ENCODE assay signal across 22 mouse cellular contexts in genomic region chr4:56630251-56630650, GRCm38 (mm10).
A peak's percentile ranks its signal among the peaks of the same experiment; 100 is the strongest.
DNase-seq lines count a peak whose midpoint lies in the region; ATAC-seq lines count a peak whose summit lies in the region.
"Had no signal": no experiment of that assay in that cellular context is flagged by ENCODE, and none has a peak within 500 bp of the region (broad histone marks: within the 10 kb centered on the region; RNA-seq: fewer than 3 reads in every experiment).

No protein-coding gene starts in this region.

- WGBS in forebrain, embryonic 13.5 days: 84% methylated on average over 6 of the region's 6 CpGs
- 84% methylated on average over 6 of the region's 6 CpGs for WGBS in forebrain, embryonic 12.5 days

- H3K27me3 ChIP-seq in forebrain, embryonic 13.5 days: no peaks in the 10 kb centered on the region
- no peaks in the 10 kb centered on the region for H3K27me3 ChIP-seq in forebrain, embryonic 12.5 days
- H3K27me3 ChIP-seq: embryonic facial prominence, embryonic 13.5 days; limb, embryonic 12.5 days; liver, embryonic 15.5 days; neural tube, embryonic 15.5 days; stomach, embryonic 15.5 days had no signal

- no peaks in the 10 kb centered on the region for H3K9me3 ChIP-seq in forebrain, embryonic 13.5 days (replicated peaks)
- no peaks in the 10 kb centered on the region for H3K9me3 ChIP-seq in forebrain, embryonic 12.5 days
- H3K9me3 ChIP-seq: embryonic facial prominence, embryonic 13.5 days; heart, embryonic 10.5 days; limb, embryonic 12.5 days; liver, embryonic 15.5 days; neural tube, embryonic 15.5 days; stomach, embryonic 15.5 days had no signal

- no peaks in the 10 kb centered on the region for H3K36me3 ChIP-seq in forebrain, embryonic 13.5 days (ENCODE audit: poor library complexity, severe bottlenecking)
- no peaks in the 10 kb centered on the region for H3K36me3 ChIP-seq in forebrain, embryonic 12.5 days (replicated peaks)
- H3K36me3 ChIP-seq: embryonic facial prominence, embryonic 13.5 days; heart, embryonic 10.5 days; limb, embryonic 12.5 days; liver, embryonic 15.5 days; neural tube, embryonic 15.5 days; stomach, embryonic 15.5 days had no signal

- ATAC-seq in forebrain, embryonic 13.5 days: 0 out of 2 replicates have a peak, but pooled peaks have one; percentile 24
- no peak for ATAC-seq in forebrain, embryonic 12.5 days (ENCODE audit: low FRiP score)
- ATAC-seq: intestine, postnatal 0 days; lung, postnatal 0 days had no signal

- H3K9ac ChIP-seq in forebrain, embryonic 13.5 days: no peak overlapping the region
- H3K9ac ChIP-seq in forebrain, embryonic 12.5 days: no peak overlapping the region
- H3K9ac ChIP-seq: embryonic facial prominence, embryonic 13.5 days; hindbrain, embryonic 14.5 days; limb, embryonic 12.5 days; liver, embryonic 15.5 days; neural tube, embryonic 15.5 days; stomach, embryonic 15.5 days had no signal

- H3K4me3 ChIP-seq in forebrain, embryonic 13.5 days: no peak overlapping the region
- H3K4me3 ChIP-seq in forebrain, embryonic 12.5 days (replicated peaks): no peak overlapping the region
- H3K4me3 ChIP-seq: embryonic facial prominence, embryonic 13.5 days; heart, embryonic 10.5 days; limb, embryonic 12.5 days; liver, embryonic 15.5 days; myocyte; neural tube, embryonic 15.5 days; stomach, embryonic 15.5 days had no signal

- H3K4me2 ChIP-seq in forebrain, embryonic 13.5 days: no peak overlapping the region
- H3K4me2 ChIP-seq in forebrain, embryonic 12.5 days: no peak overlapping the region
- H3K4me2 ChIP-seq: embryonic facial prominence, embryonic 13.5 days; hindbrain, embryonic 14.5 days; limb, embryonic 12.5 days; liver, embryonic 15.5 days; neural tube, embryonic 15.5 days; stomach, embryonic 15.5 days had no signal

- peak; percentile 29 for DNase-seq in layer of hippocampus, adult 9-11 months
- DNase-seq in layer of hippocampus, adult 18-20 months (ENCODE audit: low spot score in 2 of 2): no peak
- DNase-seq in right cerebral cortex, adult 18-20 months: peak; percentile 39
- no peak for DNase-seq in right cerebral cortex, postnatal 14 days
- peak; percentile 27 to 34 for DNase-seq in right cerebral cortex, postnatal 36 days (ENCODE audit: low spot score in 2 of 2)
- no peak for DNase-seq in lung, postnatal 36 days
- DNase-seq: adrenal gland, adult 2 months; cerebellum, adult 18-20 months; gastrocnemius, postnatal 25 days; heart, postnatal 10 days had no signal

- H3K27ac ChIP-seq in forebrain, embryonic 13.5 days: no peak overlapping the region
- no peak overlapping the region for H3K27ac ChIP-seq in forebrain, embryonic 12.5 days
- H3K27ac ChIP-seq: embryonic facial prominence, embryonic 13.5 days; heart, embryonic 10.5 days; hindbrain, embryonic 14.5 days; limb, embryonic 12.5 days; liver, embryonic 15.5 days; neural tube, embryonic 15.5 days; stomach, embryonic 15.5 days had no signal

- no peaks in the 10 kb centered on the region for H3K4me1 ChIP-seq in forebrain, embryonic 13.5 days
- H3K4me1 ChIP-seq in forebrain, embryonic 12.5 days: no peaks in the 10 kb centered on the region
- H3K4me1 ChIP-seq: heart, embryonic 10.5 days; liver, embryonic 15.5 days; stomach, embryonic 15.5 days had no signal

Comparison
In these comparisons a context has a peak if more than half of its experiments do, and no peak if none do; other contexts are left out.
1. DNase-seq: peak in layer of hippocampus, adult 9-11 months (single experiment), right cerebral cortex, adult 18-20 months (single experiment) and right cerebral cortex, postnatal 36 days (2 of 2); none in layer of hippocampus, adult 18-20 months (0 of 2), right cerebral cortex, postnatal 14 days (single experiment) and lung, postnatal 36 days (single experiment).